Mouse (Mus musculus) cerebellum, adult 9-10 months (tissue): ENCODE measurements around the gene Pdpr.
"Not testable (repeated sequence)": the region's sequence is repeated elsewhere in the genome, so short reads cannot be mapped to it uniquely, and the experiment has no call there.

ENCODE experiments used
- DNase-seq: peaks from one replicate; pipeline ENCODE4 v3.0.0; 2022

Gene Pdpr

DNA sequence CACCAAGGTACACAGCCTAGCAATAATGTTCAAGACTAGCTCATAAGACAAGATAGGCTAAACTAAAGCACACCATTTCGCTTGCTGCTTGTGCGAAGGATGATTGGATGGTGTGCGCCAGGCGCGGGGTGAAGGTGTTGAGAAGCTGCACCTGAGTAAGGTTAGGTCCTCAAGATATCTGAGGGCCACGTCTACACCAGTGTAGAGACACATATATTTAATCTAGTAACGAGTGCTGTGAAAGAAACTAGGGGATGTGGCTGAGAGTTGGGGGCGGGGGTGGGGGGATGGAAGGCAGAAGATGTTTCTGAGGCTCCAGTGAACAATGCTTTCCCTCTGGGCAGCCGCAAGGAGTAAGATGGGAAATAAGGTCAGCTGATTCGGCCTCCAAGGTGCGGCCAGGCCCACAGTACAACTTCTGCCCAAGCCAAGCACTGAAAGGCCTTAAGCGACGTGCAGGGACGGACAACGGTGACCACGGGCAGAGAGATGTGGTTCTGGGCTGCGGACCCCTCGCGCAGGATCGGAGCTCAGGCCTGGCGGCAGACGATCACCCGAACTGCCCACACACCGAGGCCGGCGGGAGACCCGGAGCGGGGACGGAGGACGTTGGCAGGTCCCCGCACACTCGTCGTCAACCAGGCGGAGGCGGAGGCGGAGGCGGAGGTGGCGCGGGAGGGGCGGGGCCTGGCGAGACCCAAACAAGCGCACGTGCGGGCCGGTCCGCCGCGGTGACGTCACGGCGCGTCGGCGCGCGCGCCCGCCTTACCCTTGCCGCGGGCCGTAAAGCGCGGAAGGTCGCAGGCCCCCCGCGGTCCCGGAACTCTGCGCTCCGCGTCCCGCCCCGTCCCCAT lies at the start of gene Pdpr:
Gene Pdpr (plus strand): TSS at position 766 of the 854 bp plus-strand sequence.
- DNase-seq = peak; percentile 91

DNA sequence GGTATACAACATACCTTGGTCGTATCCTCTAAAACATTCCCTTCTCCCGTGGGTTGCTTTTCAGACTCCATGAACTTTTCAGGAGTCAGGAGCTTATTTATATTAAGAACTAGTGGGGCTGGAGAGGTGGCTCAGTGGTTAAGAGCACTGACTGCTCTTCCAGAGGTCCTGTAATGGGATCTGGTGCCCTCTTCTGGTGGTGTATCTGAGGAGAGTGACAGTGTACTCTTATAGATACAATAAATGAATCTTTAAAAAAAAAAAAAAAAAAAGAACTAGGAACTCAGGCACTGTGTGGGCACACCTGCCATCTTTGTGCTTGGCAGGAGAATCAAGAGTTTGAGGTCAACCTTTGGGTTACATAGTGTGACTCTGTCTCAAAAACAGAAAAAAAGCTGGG lies 45.7 kb upstream of the Pdpr start:
- DNase-seq = no peak

DNA sequence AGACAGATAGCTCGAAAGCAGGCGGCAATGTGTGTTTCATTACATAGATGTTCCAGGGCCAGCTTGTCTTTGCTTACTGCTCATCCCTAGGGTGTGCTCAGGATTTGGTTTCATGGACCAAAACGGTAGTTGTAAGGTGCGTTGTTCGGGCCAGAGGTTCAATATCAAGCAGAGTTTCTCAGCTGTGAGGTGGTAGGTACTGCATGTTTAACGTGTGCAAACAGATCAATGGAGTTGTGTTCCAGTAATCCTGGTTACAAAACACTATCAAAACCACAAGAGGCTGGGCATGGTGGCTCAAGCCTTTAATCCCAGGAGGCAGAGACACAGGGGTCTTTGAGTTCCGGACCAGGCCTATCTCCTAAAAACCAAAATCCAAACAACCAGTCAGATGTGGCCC lies 45.3 kb upstream of the Pdpr start:
- DNase-seq = no peak

DNA sequence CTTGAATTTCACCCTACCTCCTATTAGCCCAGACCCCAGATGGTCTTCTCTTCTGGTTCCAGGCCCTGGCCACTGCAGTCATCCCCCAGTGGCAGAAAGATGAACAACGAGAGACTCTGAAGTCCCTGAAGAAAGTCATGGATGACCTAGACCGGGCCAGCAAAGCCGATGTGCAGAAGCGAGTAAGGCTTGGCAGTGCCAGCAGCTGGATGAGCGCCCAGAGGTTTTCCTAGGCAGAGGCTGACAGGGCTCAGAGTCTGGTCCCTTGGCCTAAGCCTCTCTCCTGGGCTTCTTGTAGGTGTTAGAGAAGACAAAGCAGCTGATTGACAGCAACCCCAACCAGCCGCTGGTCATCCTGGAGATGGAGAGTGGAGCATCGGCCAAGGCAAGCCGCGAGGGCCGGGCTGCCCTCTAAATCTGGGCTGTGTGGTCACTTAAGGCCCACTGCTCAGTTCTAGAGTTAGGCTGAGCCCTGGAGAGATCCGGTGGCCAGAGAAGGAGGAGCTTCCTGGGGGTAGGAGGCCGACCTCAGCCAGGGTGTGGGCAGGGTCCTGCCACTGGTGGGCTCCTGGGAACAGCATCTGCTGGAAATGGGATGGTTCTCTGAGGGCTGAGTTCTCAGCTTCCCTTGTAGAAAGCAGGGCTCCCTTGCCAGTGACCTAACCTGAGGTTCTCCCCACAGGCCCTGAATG lies 40.5 kb upstream of the Pdpr start:
- no peak for DNase-seq

DNA sequence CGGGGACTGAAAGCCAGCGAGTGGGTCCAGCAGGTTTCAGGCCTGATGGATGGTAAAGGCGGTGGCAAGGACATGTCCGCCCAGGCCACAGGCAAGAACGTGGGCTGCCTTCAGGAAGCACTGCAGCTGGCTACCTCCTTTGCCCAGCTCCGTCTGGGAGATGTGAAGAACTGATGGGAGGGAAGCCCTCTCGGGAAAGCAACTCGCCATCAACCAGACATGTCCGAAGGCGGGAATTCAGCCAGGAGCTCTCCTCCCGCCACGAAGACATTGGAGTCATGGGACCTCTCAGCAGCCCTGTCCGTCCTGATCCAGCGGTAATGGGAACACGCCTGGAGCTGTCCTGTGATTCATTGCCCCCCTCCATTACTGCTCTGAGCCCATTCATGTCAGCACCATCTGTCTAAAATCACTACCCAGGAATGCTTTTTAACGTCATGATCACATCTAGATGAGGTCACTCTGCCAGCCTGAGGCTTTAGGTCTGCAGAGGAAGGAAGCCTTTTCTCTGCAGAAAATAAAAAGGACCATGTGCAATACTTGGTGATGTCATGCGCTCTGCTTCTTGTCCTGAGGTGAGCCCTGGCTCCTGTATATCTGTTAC lies 39.3 kb upstream of the Pdpr start:
- DNase-seq = no peak

DNA sequence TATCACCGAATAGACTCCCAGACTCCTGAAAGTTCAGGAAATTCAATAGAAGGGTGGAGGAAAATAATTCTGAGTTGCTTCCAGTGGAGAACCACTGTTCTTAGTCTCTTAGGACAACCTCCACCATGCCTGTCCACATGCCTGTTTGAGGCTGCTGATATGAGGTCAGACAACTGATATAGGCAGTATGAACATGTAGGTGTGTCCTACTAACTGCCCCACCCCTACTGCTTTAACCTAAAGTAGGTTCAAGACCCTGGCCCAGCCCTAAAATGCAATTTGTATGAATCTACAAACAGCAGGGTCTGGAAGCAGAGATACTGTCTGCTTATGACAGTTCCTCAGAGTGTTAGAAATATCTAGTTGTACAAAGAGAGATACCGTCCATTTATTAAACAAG lies 38.8 kb upstream of the Pdpr start:
- peak; percentile 39 for DNase-seq

DNA sequence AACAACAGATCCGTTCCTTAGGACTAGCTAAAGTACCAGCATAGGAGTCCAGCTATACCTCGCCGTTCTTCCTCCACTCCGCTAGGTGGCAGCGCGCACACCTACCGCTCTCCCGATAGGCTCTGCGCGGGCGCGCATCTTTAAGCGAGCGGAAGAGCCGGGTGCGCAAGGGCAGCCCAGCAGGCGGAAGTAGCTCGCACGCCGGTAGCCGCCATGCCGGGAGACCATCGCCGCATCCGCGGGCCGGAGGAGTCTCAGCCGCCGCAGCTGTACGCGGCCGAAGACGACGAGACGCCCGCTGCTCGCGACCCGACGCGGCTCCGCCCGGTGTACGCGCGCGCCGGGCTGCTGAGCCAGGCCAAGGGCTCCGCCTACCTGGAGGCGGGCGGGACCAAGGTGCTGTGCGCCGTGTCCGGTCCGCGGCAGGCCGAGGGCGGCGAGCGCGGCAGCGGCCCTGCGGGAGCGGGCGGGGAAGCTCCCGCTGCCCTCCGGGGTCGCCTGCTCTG lies 38.2 kb upstream of the Pdpr start, which contains the start of gene Exosc6:
Gene Exosc6 (plus strand): TSS at position 182 of the 506 bp plus-strand sequence.
- DNase-seq = peak; percentile 87

DNA sequence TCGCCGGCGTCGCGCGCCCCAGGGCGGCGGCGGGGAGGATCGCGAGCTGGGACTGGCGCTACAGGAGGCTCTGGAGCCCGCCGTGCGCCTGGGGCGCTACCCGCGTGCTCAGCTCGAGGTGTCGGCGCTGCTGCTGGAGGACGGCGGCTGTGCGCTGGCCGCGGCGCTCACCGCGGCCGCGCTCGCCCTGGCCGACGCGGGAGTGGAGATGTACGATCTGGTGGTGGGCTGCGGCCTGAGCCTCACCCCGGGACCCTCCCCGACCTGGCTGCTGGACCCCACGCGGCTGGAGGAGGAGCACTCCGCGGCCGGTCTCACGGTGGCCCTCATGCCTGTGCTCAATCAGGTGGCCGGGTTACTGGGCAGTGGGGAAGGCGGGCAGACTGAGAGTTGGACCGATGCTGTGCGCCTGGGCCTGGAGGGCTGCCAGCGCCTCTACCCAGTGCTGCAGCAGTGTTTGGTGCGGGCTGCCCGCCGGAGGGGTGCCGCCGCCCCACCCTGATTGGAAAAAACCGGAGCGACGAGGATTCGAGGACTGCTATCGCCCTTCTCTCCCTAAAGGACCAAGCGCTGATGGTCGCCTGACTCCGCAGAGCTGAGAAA lies 37.6 kb upstream of the Pdpr start:
- peak; percentile 59 for DNase-seq

DNA sequence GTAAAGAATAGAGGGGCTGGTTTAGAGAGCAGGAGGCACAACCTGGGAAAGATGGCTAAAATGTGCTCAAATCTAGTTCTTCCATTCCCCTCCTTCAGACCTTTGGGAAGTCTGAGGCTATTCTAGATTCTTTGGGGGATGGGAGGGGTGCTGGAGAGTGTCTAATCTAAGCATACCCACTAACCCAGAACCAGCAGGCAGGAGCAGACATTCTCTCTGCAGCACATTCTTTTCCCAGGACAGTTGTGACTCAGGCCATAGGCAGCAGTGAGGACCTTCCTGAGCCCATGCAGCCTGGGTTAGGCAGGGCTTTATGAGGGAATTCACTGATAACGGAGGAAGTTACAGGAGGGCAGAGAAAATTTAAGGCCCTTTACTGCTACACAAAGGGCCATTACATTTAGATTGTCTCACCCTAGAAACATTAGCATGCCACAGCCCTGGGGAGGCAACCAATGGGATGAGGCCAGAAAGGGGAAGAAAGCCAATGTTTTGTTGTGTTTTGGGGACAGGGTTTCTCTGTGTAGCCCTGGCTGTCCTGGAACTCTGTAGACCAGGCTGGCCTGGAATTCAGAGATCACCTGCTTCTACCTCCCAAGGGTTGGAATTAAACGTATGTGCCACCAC lies 35.4 kb upstream of the Pdpr start:
- no peak for DNase-seq

DNA sequence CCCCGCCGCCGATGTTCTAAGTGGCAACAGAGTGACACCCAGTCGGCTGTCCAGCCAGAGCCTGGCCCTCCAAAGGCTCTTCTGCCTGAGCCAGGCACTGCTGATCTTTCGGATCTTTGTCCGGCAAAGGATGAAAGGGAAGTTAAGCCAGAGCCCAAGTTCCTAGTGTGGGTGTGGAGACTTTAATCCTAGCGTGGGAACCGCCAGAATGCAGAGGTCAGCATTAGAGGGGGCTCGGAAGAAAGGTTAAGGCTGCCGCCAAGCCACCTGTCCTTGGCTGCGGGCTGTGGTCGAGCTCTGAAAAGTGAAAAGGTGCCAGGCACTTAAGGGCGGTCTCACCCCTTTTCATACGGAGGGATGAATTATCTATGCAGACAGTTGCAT lies 32.8 kb upstream of the Pdpr start:
- DNase-seq = peak; percentile 34

DNA sequence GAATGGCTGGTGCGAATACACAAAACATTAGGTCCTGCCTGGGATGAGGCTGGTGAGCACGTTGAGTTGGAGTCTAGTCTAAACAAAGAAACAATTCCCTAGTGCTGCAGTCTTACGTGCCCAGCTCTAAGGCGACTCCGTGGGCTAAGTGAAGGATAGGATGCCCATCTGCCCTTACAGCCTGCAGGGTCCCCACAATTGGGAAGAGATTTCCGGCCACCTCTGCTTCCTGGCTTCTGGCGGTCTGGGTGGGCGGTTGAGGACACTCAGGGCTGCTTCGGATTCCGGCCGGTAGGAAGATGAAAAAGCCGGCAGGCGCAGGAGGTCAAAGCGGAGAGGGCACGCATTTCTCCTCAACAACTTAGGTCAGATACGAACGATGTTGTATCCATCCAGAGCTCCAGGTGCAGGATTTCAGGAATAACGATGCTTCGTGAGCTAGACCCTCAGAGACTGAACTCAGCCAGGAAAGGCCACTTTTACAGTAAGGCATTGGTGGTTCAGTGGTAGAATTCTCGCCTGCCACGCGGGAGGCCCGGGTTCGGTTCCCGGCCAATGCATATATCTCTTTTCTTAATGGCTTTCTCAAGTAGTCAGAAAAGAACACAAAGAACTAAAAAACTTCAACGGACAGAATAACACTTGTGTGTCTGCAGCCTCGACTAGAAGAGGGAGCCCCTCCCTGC lies 32.2 kb upstream of the Pdpr start:
- peak; percentile 95 for DNase-seq

DNA sequence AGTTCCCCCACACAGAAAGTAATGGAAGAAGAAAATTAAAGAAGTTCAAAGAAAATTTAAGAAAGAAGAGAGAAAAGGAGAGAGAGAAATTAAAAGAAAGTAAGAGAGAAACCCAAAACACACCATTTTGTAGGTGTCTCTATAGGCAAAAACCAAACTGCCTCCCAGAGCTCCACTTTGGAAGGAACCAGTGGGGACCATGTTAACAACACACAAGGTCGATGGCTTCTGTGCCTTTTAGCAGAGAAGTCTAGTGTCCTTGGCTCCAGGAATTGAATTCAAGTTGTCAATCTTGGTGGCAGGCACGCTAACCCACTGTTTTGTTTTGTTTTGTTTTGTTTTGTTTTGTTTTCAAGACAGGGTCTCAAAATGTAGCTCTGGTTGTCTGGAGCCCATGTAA lies 31.5 kb upstream of the Pdpr start:
- DNase-seq = no peak

DNA sequence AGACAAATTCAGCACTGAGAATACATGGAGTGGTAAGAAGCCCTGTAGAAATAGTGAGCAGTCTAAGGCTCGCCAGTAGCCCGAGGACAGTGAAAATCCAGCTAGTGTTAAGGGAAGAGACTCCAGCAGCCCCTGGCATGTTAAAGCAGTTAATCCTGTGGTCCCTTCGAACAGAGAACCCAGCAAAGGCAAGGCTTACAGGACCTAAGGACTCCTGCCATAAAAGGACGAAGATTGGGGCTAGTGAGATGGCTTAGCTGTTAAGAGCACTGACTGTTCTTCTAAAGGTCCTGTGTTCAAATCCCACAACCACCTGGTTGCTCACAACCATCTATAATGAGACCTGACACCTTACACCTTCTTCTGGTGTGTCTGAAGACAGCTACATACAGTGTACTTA lies 28.1 kb upstream of the Pdpr start:
- DNase-seq = no peak

DNA sequence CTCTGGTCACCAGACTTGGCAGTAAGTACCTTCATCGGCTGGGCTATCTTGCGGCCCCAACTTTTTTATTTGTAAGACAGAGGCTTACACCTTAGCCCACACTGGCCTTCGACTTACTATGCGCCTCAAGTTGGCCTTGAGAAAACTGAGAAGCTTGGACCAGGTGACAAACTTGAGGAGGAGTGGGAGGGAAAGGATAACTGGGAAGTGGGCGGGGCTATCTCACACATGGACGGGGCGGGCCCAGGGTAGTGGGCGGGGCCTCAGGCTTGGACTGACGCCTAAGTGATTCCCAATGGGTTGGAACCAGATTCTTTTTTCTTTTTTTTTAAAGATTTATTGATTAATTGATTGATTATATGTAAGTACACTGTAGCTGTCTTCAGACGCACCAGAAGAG lies 27.0 kb upstream of the Pdpr start:
- DNase-seq = no peak

DNA sequence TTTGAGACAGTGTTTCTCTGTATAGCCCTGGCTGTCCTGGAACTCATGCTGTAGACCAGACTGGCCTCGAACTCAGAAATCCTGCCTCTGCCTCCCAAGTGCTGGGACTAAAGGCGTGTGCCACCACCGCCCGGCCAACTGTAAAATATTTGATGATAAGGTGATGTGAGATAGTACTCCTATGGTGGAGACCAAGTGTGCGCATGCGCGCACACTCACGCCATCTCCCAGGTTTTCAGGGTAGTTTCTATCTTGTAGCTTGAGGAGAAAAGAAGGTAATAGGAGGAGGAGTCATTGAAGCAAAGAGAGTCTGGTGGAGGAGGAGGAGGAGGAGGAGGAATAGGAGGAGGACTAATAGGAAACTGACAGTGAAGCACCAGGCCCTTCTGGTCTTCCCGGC lies 25.8 kb upstream of the Pdpr start:
- DNase-seq = not testable (repeated sequence)

DNA sequence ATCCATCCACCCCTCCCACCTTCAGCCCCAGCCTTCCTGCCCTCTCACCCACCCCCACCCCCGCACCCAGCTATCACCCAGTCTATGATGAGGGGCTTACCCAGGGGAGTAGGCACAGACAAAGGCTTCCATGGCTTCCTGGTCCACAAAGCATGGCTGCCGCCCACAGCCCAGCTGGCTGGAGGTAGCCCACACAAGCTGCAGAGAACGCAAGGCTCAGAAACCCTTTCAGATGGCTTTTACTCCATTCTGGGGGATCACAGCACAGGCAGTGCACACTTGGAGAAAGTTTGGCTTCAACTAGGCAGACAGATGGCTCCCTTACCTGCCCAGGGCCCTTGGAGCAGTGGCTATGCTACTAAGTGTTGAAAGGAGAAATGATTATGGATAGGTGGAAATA lies 18.5 kb upstream of the Pdpr start:
- no peak for DNase-seq

DNA sequence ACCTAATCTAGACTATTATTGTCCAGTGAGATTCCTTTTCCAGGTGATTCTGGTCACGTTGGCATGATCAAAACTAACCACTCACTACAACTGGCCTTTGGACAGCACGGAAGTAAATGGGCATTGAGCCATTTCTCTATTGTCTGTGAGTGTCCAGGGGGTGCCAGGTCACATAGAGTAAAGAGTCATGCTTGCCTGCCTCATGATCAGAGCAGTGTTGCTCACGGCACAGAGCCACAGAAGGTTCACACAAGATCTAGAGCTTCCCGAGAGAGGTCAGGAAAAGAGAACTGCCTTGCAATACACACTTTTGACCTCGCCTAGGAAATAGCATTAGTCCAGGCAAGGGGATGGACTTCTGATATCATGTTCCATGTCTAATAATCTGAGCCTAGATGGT lies 15.0 kb upstream of the Pdpr start:
- DNase-seq = no peak

DNA sequence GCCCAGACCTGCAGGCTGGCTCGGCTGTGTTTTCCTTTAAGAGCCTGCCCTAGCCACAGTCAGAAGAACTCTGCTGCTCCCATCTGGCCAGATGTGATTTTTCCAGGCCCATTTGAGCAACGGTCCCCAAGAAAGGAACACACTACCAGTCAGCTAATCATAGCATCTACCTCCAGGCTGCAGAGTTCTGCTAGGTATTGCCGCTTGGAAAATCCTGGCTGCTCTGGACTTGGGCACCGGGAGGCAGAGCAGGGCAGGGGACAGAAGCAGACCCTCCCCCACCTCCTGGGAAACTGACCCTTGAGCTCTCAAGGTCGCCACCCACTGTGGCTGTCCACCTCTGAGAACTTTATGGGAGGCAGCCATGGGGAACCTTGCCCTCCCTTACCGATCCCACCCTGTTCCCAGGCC lies 14.6 kb upstream of the Pdpr start:
- no peak for DNase-seq

DNA sequence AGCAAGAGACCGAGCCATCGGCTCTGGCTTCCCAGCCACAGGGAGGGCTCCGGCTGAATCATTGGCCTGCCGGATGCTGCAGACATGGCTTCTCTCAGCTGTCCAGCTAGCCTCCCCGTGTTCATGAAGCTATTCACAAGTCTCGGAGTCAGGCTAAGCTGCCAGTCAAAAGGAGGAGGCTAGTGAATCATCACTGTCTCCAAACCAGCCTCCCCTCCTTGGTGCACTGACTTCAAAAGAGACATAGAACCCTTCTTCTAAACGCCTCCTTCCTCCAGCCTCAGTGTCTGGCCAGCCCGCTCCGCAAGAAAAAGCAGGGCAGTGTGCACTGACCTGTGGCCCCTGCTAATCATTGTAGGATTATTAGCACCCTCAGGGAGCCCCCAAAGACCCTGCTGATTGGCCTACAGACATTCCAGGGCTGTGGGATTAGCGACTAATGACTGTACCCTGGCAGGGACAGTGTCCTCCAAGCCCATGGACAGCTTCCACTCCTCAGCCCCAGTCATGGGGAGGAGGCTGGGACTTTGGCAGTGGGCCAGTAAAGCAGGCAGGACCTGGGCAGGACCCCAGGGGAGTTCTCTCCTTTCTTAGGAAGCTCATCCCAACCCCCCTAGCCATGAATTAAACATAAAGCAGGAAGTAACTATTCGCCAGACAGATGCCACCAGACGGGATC lies 12.7 kb upstream of the Pdpr start:
- DNase-seq = no peak

DNA sequence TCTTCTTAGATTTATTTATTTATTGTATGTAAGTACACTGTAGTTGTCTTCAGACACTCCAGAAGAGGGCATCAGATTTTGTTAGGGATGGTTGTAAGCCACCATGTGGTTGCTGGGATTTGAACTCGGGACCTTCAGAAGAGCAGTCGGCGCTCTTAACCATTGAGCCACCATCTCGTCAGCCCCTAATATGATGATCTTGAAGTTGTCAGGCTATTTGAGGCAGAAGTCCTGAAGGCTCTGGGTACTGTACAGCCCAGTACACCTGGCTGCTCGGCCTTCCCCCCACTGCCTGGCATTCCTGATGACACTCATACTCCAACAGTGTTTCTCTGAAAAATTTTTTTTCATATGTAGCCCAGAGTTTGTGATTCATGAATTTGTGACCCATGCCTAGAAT lies 10.5 kb upstream of the Pdpr start:
- not testable (repeated sequence) for DNase-seq

DNA sequence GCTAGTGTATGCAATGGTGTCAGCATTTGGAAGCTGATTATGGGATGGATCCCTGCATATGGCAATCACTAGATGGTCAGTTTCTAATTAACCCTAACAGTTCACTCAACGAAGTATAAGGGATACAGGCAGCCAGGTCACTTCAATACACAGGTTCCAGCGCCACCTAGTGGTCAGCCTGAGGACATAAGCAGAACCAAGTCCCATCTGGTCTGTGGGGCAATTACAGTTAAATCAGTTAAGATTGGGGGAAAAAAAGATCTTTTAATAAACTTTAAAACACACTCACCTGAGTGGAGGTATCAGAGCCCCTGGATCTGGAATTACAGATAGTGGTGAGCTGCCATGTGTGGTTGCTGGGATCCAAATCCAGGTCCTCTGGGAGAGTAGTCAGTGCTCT lies 4.3 kb upstream of the Pdpr start:
- peak; percentile 76 for DNase-seq

DNA sequence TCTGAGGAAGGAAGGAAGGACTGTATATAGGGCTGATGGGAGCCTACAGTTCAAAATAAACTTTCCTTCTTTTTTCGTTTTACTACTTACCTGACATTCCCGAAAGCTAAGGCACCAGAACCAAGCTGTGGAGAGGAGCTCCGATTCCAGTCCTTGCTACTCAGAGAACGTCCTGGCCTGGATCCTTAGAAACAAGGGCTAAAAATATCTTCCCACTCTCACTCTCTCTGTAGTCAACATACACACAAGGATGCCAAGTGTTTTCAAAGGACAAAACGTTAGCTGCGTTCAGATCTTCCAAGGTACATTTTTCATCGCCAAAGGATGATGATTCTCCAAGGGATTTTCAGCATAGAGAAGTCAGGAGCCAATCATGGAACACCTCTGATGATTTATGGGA lies 2.7 kb upstream of the Pdpr start:
- no peak for DNase-seq
